ENCODE assay signal across 30 mouse cellular contexts in genomic region chr10:30000836-30001235, GRCm38 (mm10).
DNase-seq lines count a peak whose midpoint lies in the region; ATAC-seq and TF ChIP-seq lines count a peak whose summit lies in the region.
"Had no signal": no experiment of that assay in that cellular context is flagged by ENCODE, and none has a peak within 500 bp of the region (broad histone marks: within the 10 kb centered on the region; RNA-seq: fewer than 3 reads in every experiment).

No protein-coding gene starts in this region.

- WGBS in intestine, embryonic 15.5 days, result 53% methylated on average over 2 of the region's 2 CpGs
- WGBS in intestine, postnatal 0 days, result 47% methylated on average over 2 of the region's 2 CpGs
- WGBS in liver, embryonic 16.5 days (ENCODE audit: insufficient replicate concordance), result 59% methylated on average over 2 of the region's 2 CpGs
- WGBS in liver, embryonic 12.5 days (ENCODE audit: insufficient replicate concordance), result 71% methylated on average over 2 of the region's 2 CpGs

- no peak overlapping the region for H3K4me2 ChIP-seq in intestine, embryonic 15.5 days (replicated peaks)
- no peak overlapping the region for H3K4me2 ChIP-seq in intestine, postnatal 0 days (replicated peaks; ENCODE audit: low read depth)
- no peak overlapping the region for H3K4me2 ChIP-seq in liver, embryonic 16.5 days (ENCODE audit: low read depth, low read length)
- no peak overlapping the region for H3K4me2 ChIP-seq in liver, embryonic 12.5 days
- H3K4me2 ChIP-seq: embryonic facial prominence, embryonic 13.5 days; heart, embryonic 12.5 days; heart, embryonic 15.5 days; hindbrain, embryonic 13.5 days had no signal

- no peak for TF ChIP-seq CTCF in intestine, postnatal 0 days (IDR thresholded peaks at IDR 0.05; ENCODE audit: low read depth)

- H3K4me3 ChIP-seq in intestine, embryonic 15.5 days (replicated peaks), result no peak overlapping the region
- no peak overlapping the region for H3K4me3 ChIP-seq in intestine, postnatal 0 days (ENCODE audit: low read depth, low read length)
- no peak overlapping the region for H3K4me3 ChIP-seq in liver, embryonic 16.5 days (ENCODE audit: low read depth, low read length)
- H3K4me3 ChIP-seq in liver, embryonic 12.5 days, result no peak overlapping the region
- H3K4me3 ChIP-seq: embryonic facial prominence, embryonic 10.5 days; embryonic facial prominence, embryonic 13.5 days; erythroblast, embryonic 14.5 days; gastrocnemius, adult 2 months; heart, embryonic 12.5 days; heart, embryonic 15.5 days; hindbrain, embryonic 10.5 days; hindbrain, embryonic 13.5 days had no signal

- H3K9me3 ChIP-seq in intestine, embryonic 15.5 days, result no peaks in the 10 kb centered on the region
- H3K9me3 ChIP-seq in intestine, postnatal 0 days (ENCODE audit: control insufficient read depth), result no peaks in the 10 kb centered on the region
- H3K9me3 ChIP-seq in liver, embryonic 16.5 days (replicated peaks; ENCODE audit: control insufficient read depth, low read length), result no peaks in the 10 kb centered on the region
- no peaks in the 10 kb centered on the region for H3K9me3 ChIP-seq in liver, embryonic 12.5 days (replicated peaks)
- H3K9me3 ChIP-seq: embryonic facial prominence, embryonic 10.5 days; embryonic facial prominence, embryonic 13.5 days; heart, embryonic 12.5 days; heart, embryonic 15.5 days; hindbrain, embryonic 10.5 days; hindbrain, embryonic 13.5 days had no signal

- 0 out of 2 replicates have a peak, but pooled peaks have one; percentile 47 for ATAC-seq in intestine, embryonic 15.5 days
- no peak for ATAC-seq in intestine, postnatal 0 days
- peak; percentile 51; the same call in 1 of the 2 replicates for ATAC-seq in liver, embryonic 16.5 days (ENCODE audit: low read depth)
- ATAC-seq in liver, embryonic 12.5 days, result no peak
- ATAC-seq: activated CD4-positive, CD25-positive, alpha-beta regulatory T cell, adult 4 months; forebrain, embryonic 14.5 days; forebrain, postnatal 0 days; hindbrain, embryonic 16.5 days had no signal

- no peaks in the 10 kb centered on the region for H3K27me3 ChIP-seq in intestine, embryonic 15.5 days (replicated peaks)
- H3K27me3 ChIP-seq in intestine, postnatal 0 days (replicated peaks; ENCODE audit: control insufficient read depth, insufficient read depth, low read length), result no peaks in the 10 kb centered on the region
- no peaks in the 10 kb centered on the region for H3K27me3 ChIP-seq in liver, embryonic 16.5 days (ENCODE audit: control insufficient read depth, insufficient read depth, low read depth, low read length)
- no peaks in the 10 kb centered on the region for H3K27me3 ChIP-seq in liver, embryonic 12.5 days (replicated peaks)
- H3K27me3 ChIP-seq: embryonic facial prominence, embryonic 13.5 days; heart, embryonic 12.5 days; heart, embryonic 15.5 days; hindbrain, embryonic 13.5 days had no signal

- no peaks in the 10 kb centered on the region for H3K4me1 ChIP-seq in intestine, embryonic 15.5 days (replicated peaks)
- H3K4me1 ChIP-seq in intestine, postnatal 0 days (replicated peaks; ENCODE audit: control insufficient read depth, insufficient read depth, low read length), result no peaks in the 10 kb centered on the region
- H3K4me1 ChIP-seq in liver, embryonic 16.5 days (ENCODE audit: control insufficient read depth, low read depth, low read length), result no peaks in the 10 kb centered on the region
- no peaks in the 10 kb centered on the region for H3K4me1 ChIP-seq in liver, embryonic 12.5 days
- H3K4me1 ChIP-seq: embryonic facial prominence, embryonic 10.5 days; embryonic facial prominence, embryonic 13.5 days; heart, embryonic 12.5 days; heart, embryonic 15.5 days; hindbrain, embryonic 10.5 days; hindbrain, embryonic 13.5 days had no signal

- H3K27ac ChIP-seq in intestine, embryonic 15.5 days, result no peak overlapping the region
- H3K27ac ChIP-seq in intestine, postnatal 0 days (ENCODE audit: low read depth, low read length), result no peak overlapping the region
- H3K27ac ChIP-seq in liver, embryonic 16.5 days (ENCODE audit: low read length), result no peak overlapping the region
- no peak overlapping the region for H3K27ac ChIP-seq in liver, embryonic 12.5 days
- H3K27ac ChIP-seq: embryonic facial prominence, embryonic 10.5 days; embryonic facial prominence, embryonic 13.5 days; gastrocnemius, adult 2 months; heart, embryonic 15.5 days; hindbrain, embryonic 10.5 days; hindbrain, embryonic 13.5 days had no signal

- no peak overlapping the region for H3K9ac ChIP-seq in intestine, embryonic 15.5 days
- H3K9ac ChIP-seq in intestine, postnatal 0 days (ENCODE audit: low read depth, low read length), result no peak overlapping the region
- no peak overlapping the region for H3K9ac ChIP-seq in liver, embryonic 16.5 days (ENCODE audit: low read depth, low read length)
- no peak overlapping the region for H3K9ac ChIP-seq in liver, embryonic 12.5 days
- H3K9ac ChIP-seq: embryonic facial prominence, embryonic 13.5 days; forebrain, postnatal 0 days; heart, embryonic 12.5 days; heart, embryonic 15.5 days; hindbrain, embryonic 13.5 days had no signal

- H3K36me3 ChIP-seq in intestine, embryonic 15.5 days, result no peaks in the 10 kb centered on the region
- no peaks in the 10 kb centered on the region for H3K36me3 ChIP-seq in intestine, postnatal 0 days (ENCODE audit: control insufficient read depth, insufficient read depth)
- no peaks in the 10 kb centered on the region for H3K36me3 ChIP-seq in liver, embryonic 16.5 days (ENCODE audit: control insufficient read depth, insufficient read depth)
- H3K36me3 ChIP-seq in liver, embryonic 12.5 days, result no peaks in the 10 kb centered on the region
- H3K36me3 ChIP-seq: embryonic facial prominence, embryonic 10.5 days; embryonic facial prominence, embryonic 13.5 days; heart, embryonic 12.5 days; heart, embryonic 15.5 days; hindbrain, embryonic 10.5 days; hindbrain, embryonic 13.5 days had no signal

- DNase-seq in adipocyte (ENCODE audit: low spot score), result peak; percentile 58
- DNase-seq in gonadal fat pad, adult 2 months (ENCODE audit: low read depth), result peak; percentile 88
- no peak for DNase-seq in ovary, adult 18-20 months (ENCODE audit: low spot score)
- no peak for DNase-seq in ovary, postnatal 14 days (ENCODE audit: low spot score)
- DNase-seq: adrenal gland, postnatal 14 days; cerebellum, adult 11 months; cerebellum, adult 2 months; cerebellum, adult 9-11 months; cerebellum, postnatal 25 days; embryo, embryonic 11 days; forebrain, postnatal 0 days; gastrocnemius, adult 2 months; gastrocnemius, postnatal 14 days; heart, adult 18-20 months; heart, postnatal 10 days; heart, postnatal 36 days had no signal

Comparison
In these comparisons a context has a peak if more than half of its experiments do, and no peak if none do; other contexts are left out.
1. ATAC-seq: peak in intestine, embryonic 15.5 days (single experiment) and liver, embryonic 16.5 days (single experiment); none in intestine, postnatal 0 days (single experiment) and liver, embryonic 12.5 days (single experiment).
2. DNase-seq: peak in adipocyte (single experiment) and gonadal fat pad, adult 2 months (single experiment); none in ovary, adult 18-20 months (single experiment) and ovary, postnatal 14 days (single experiment).